Mouse (Mus musculus): ENCODE data around the gene Zswim7. TPM values are rescaled to one million over a fixed set of nuclear protein-coding genes. Genes with fewer than 3 reads are reported as not detected.

Gene Zswim7
- total and polyA plus RNA-seq, 3 experiments, result 4.5 to 15.3 (median 13.8) TPM

GRCm38 (mm10) chr11:62224797-62225196 lies 56.4 kb downstream of the Zswim7 start:
- DNase-seq (ENCODE audit: low spot score), result no peak
- Histone ChIP-seq H3K4me3 (ENCODE audit: low read depth, low read length) (no peak overlapping the region), H3K27me3 (ENCODE audit: insufficient read depth, low read length) (peaks cover 34% of the 10 kb centered on the region), H3K4me1 (ENCODE audit: insufficient read depth, low read depth, low read length) (no peaks in the 10 kb centered on the region; the same call in 1 of the 2 replicates), H3K9me3 (replicated peaks) (no peaks in the 10 kb centered on the region), H3K36me3 (replicated peaks) (peaks cover 6% of the 10 kb centered on the region)
- no peak for ATAC-seq (ENCODE audit: extremely low read depth, insufficient number of reproducible peaks, low FRiP score, poor library complexity, severe bottlenecking)
- TF ChIP-seq GATA2 (IDR thresholded peaks at IDR 0.05; ENCODE audit: borderline replicate concordance, low read depth, low read length) (no peak), TAL1 (conservative IDR thresholded peaks at IDR 0.05; ENCODE audit: low read depth, low read length) (no peak), POLR2AphosphoS5 (IDR thresholded peaks at IDR 0.05; ENCODE audit: insufficient replicate concordance, low read depth, low read length) (no peak)

GRCm38 (mm10) chr11:62223962-62224361 lies 57.2 kb downstream of the Zswim7 start:
- no peaks in the 10 kb centered on the region for H3K9me3 ChIP-seq (replicated peaks)
- TF ChIP-seq POLR2AphosphoS5 (IDR thresholded peaks at IDR 0.05; ENCODE audit: insufficient replicate concordance, low read depth, low read length), result no peak
- no peak for TF ChIP-seq GATA1 (IDR thresholded peaks at IDR 0.05; ENCODE audit: borderline replicate concordance, low read length)
- TF ChIP-seq GATA2 (IDR thresholded peaks at IDR 0.05; ENCODE audit: borderline replicate concordance, low read depth, low read length), result no peak
- no peak for TF ChIP-seq CTCF (IDR thresholded peaks at IDR 0.05; ENCODE audit: low read depth, low read length)
- no peak for TF ChIP-seq TAL1 (conservative IDR thresholded peaks at IDR 0.05; ENCODE audit: low read depth, low read length)
- peaks cover 14% of the 10 kb centered on the region for H3K36me3 ChIP-seq (replicated peaks)
- H3K4me1 ChIP-seq (ENCODE audit: insufficient read depth, low read depth, low read length), result no peaks in the 10 kb centered on the region; the same call in 1 of the 2 replicates
- H3K27me3 ChIP-seq (ENCODE audit: insufficient read depth, low read length), result peaks cover 35% of the 10 kb centered on the region
- DNase-seq (ENCODE audit: low spot score), result no peak
- ATAC-seq (ENCODE audit: extremely low read depth, insufficient number of reproducible peaks, low FRiP score, poor library complexity, severe bottlenecking), result no peak
- H3K4me3 ChIP-seq (ENCODE audit: low read depth, low read length), result no peak overlapping the region

- H3K36me3 ChIP-seq (replicated peaks), result peaks cover 14% of the 10 kb centered on the region
- H3K9me3 ChIP-seq (replicated peaks), result no peaks in the 10 kb centered on the region
- ATAC-seq (ENCODE audit: extremely low read depth, insufficient number of reproducible peaks, low FRiP score, poor library complexity, severe bottlenecking) (no peak), DNase-seq (ENCODE audit: low spot score) (no peak)
- peaks cover 33% of the 10 kb centered on the region for H3K27me3 ChIP-seq (ENCODE audit: insufficient read depth, low read length)
- no peak overlapping the region for H3K4me3 ChIP-seq (ENCODE audit: low read depth, low read length)
- peaks cover 2% of the 10 kb centered on the region; the same call in 1 of the 2 replicates for H3K4me1 ChIP-seq (ENCODE audit: insufficient read depth, low read depth, low read length)
- TF ChIP-seq GATA2 (IDR thresholded peaks at IDR 0.05; ENCODE audit: borderline replicate concordance, low read depth, low read length) (no peak), TAL1 (conservative IDR thresholded peaks at IDR 0.05; ENCODE audit: low read depth, low read length) (no peak), CTCF (IDR thresholded peaks at IDR 0.05; ENCODE audit: low read depth, low read length) (no peak), POLR2AphosphoS5 (IDR thresholded peaks at IDR 0.05; ENCODE audit: insufficient replicate concordance, low read depth, low read length) (no peak), GATA1 (IDR thresholded peaks at IDR 0.05; ENCODE audit: borderline replicate concordance, low read length) (no peak)
Measured at GRCm38 (mm10) chr11:62223416-62223815, 57.8 kb downstream of the Zswim7 start.

GRCm38 (mm10) chr11:62220756-62221510 lies 60.2 kb downstream of the Zswim7 start:
- H3K27me3 ChIP-seq (ENCODE audit: insufficient read depth, low read length), result peaks cover 34% of the 10 kb centered on the region
- H3K4me3 ChIP-seq (ENCODE audit: low read depth, low read length), result no peak overlapping the region
- no peaks in the 10 kb centered on the region for H3K9me3 ChIP-seq (replicated peaks)
- ATAC-seq (ENCODE audit: extremely low read depth, insufficient number of reproducible peaks, low FRiP score, poor library complexity, severe bottlenecking) (no peak), DNase-seq (ENCODE audit: low spot score) (no peak)
- H3K36me3 ChIP-seq (replicated peaks), result peaks cover 14% of the 10 kb centered on the region
- peaks cover 3% of the 10 kb centered on the region; the same call in 1 of the 2 replicates for H3K4me1 ChIP-seq (ENCODE audit: insufficient read depth, low read depth, low read length)
- TF ChIP-seq TAL1 (conservative IDR thresholded peaks at IDR 0.05; ENCODE audit: low read depth, low read length) (no peak), GATA2 (IDR thresholded peaks at IDR 0.05; ENCODE audit: borderline replicate concordance, low read depth, low read length) (no peak), POLR2AphosphoS5 (IDR thresholded peaks at IDR 0.05; ENCODE audit: insufficient replicate concordance, low read depth, low read length) (no peak), CTCF (IDR thresholded peaks at IDR 0.05; ENCODE audit: low read depth, low read length) (no peak), GATA1 (IDR thresholded peaks at IDR 0.05; ENCODE audit: borderline replicate concordance, low read length) (no peak)

GRCm38 (mm10) chr11:62217751-62218150 lies 63.4 kb downstream of the Zswim7 start:
- no peak for DNase-seq (ENCODE audit: low spot score)
- Histone ChIP-seq H3K27me3 (ENCODE audit: insufficient read depth, low read length) (peaks cover 31% of the 10 kb centered on the region), H3K9me3 (replicated peaks) (no peaks in the 10 kb centered on the region), H3K4me3 (ENCODE audit: low read depth, low read length) (no peak overlapping the region), H3K36me3 (replicated peaks) (peaks cover 16% of the 10 kb centered on the region), H3K4me1 (ENCODE audit: insufficient read depth, low read depth, low read length) (peaks cover 3% of the 10 kb centered on the region; the same call in 1 of the 2 replicates)
- no peak for TF ChIP-seq GATA1 (IDR thresholded peaks at IDR 0.05; ENCODE audit: borderline replicate concordance, low read length)
- TF ChIP-seq CTCF (IDR thresholded peaks at IDR 0.05; ENCODE audit: low read depth, low read length), result no peak
- TF ChIP-seq TAL1 (conservative IDR thresholded peaks at IDR 0.05; ENCODE audit: low read depth, low read length), result no peak
- TF ChIP-seq POLR2AphosphoS5 (IDR thresholded peaks at IDR 0.05; ENCODE audit: insufficient replicate concordance, low read depth, low read length), result no peak
- TF ChIP-seq GATA2 (IDR thresholded peaks at IDR 0.05; ENCODE audit: borderline replicate concordance, low read depth, low read length), result no peak
- no peak for ATAC-seq (ENCODE audit: extremely low read depth, insufficient number of reproducible peaks, low FRiP score, poor library complexity, severe bottlenecking)

Other genes with a start within 250 kb of the Zswim7 start
- gene Adora2b, start 32.4 kb downstream of the Zswim7 start, total RNA-seq (2014; fragmentation: Nextera tagmentation), result not detected in 2 replicates
- gene Adora2b, start 32.4 kb downstream of the Zswim7 start, total RNA-seq (2017), result 0.16 and 0.29 TPM in 2 replicates
- gene Adora2b, start 32.4 kb downstream of the Zswim7 start, polyA plus RNA-seq (2012), result 0.03 and 0.04 TPM in 2 replicates
- 33.2 and 33.9 TPM in 2 replicates for gene Ttc19, start 98 bp upstream of the Zswim7 start, total RNA-seq (2014; fragmentation: Nextera tagmentation)
- 16.0 and 16.2 TPM in 2 replicates for gene Ttc19, start 98 bp upstream of the Zswim7 start, total RNA-seq (2017)
- gene Ttc19, start 98 bp upstream of the Zswim7 start, polyA plus RNA-seq (2012), result 4.2 and 6.2 TPM in 2 replicates
- 32.9 TPM in 2 replicates for gene Pigl, start 177.1 kb upstream of the Zswim7 start, total RNA-seq (2014; fragmentation: Nextera tagmentation)
- gene Pigl, start 177.1 kb upstream of the Zswim7 start, total RNA-seq (2017), result 4.8 and 5.3 TPM in 2 replicates
- 2.8 and 2.9 TPM in 2 replicates for gene Pigl, start 177.1 kb upstream of the Zswim7 start, polyA plus RNA-seq (2012)
- 629 and 697 TPM in 2 replicates for gene Ncor1, start 177.2 kb upstream of the Zswim7 start, total RNA-seq (2014; fragmentation: Nextera tagmentation)
- 167 and 214 TPM in 2 replicates for gene Ncor1, start 177.2 kb upstream of the Zswim7 start, total RNA-seq (2017)
- 69.9 and 77.2 TPM in 2 replicates for gene Ncor1, start 177.2 kb upstream of the Zswim7 start, polyA plus RNA-seq (2012)

Data from G1E (cell line).